Mouse (Mus musculus) liver, adult 2 months (tissue): ENCODE results near the gene Mamstr.

ENCODE experiments used
- CTCF ChIP-seq: fragments of 200-500 bp; IDR thresholded peaks from 2 replicates; pipeline ENCODE4 v1.5.1; 2011; ENCODE audit warnings: low read depth, low read length, control low read depth
- POLR2A ChIP-seq: fragments of 200-500 bp; IDR thresholded peaks from 2 replicates; pipeline ENCODE4 v1.6.1; 2011; ENCODE audit warnings: low read length, control low read depth; ENCODE audit not compliant: insufficient read depth; ENCODE audit errors: extremely low read depth

GRCm38 (mm10) chr7:45623507-45623906 lies 16.3 kb upstream of the Mamstr start:
- TF ChIP-seq CTCF (no peak), POLR2A (no peak)
